Comparison of ENCODE assay signal across 17 mouse cellular contexts in genomic region chr19:47416161-47416560, GRCm38 (mm10). TPM values are rescaled to one million over a fixed set of nuclear protein-coding genes. Genes with fewer than 3 reads are reported as not detected.
DNase-seq lines count a peak whose midpoint lies in the region; ATAC-seq lines count a peak whose summit lies in the region.
"Had no signal": no experiment of that assay in that cellular context is flagged by ENCODE, and none has a peak within 500 bp of the region (broad histone marks: within the 10 kb centered on the region; RNA-seq: fewer than 3 reads in every experiment).

No protein-coding gene starts in this region.

- H3K27me3 ChIP-seq in embryonic facial prominence, embryonic 14.5 days (replicated peaks; ENCODE audit: control insufficient read depth, insufficient read depth, low read length), result no peaks in the 10 kb centered on the region
- H3K27me3 ChIP-seq in embryonic facial prominence, embryonic 10.5 days (replicated peaks; ENCODE audit: low read depth, poor library complexity, severe bottlenecking), result no peaks in the 10 kb centered on the region
- H3K27me3 ChIP-seq in kidney, embryonic 15.5 days, result no peaks in the 10 kb centered on the region
- no peaks in the 10 kb centered on the region for H3K27me3 ChIP-seq in limb, embryonic 15.5 days
- H3K27me3 ChIP-seq: embryonic facial prominence, embryonic 13.5 days; forebrain, embryonic 12.5 days; neural tube, embryonic 15.5 days had no signal

- no peak overlapping the region for H3K4me3 ChIP-seq in embryonic facial prominence, embryonic 14.5 days (ENCODE audit: low read depth, low read length)
- no peak overlapping the region for H3K4me3 ChIP-seq in embryonic facial prominence, embryonic 10.5 days
- H3K4me3 ChIP-seq in kidney, embryonic 15.5 days (replicated peaks), result no peak overlapping the region
- H3K4me3 ChIP-seq in limb, embryonic 15.5 days, result no peak overlapping the region
- H3K4me3 ChIP-seq: embryonic facial prominence, embryonic 13.5 days; forebrain, embryonic 12.5 days; hindbrain, embryonic 10.5 days; neural tube, embryonic 15.5 days had no signal

- no peak overlapping the region for H3K4me2 ChIP-seq in embryonic facial prominence, embryonic 14.5 days (ENCODE audit: low read depth, low read length)
- H3K4me2 ChIP-seq in kidney, embryonic 15.5 days, result no peak overlapping the region
- H3K4me2 ChIP-seq in limb, embryonic 15.5 days, result no peak overlapping the region
- H3K4me2 ChIP-seq: embryonic facial prominence, embryonic 13.5 days; forebrain, embryonic 12.5 days; midbrain, embryonic 11.5 days; neural tube, embryonic 15.5 days had no signal

- H3K27ac ChIP-seq in embryonic facial prominence, embryonic 14.5 days (replicated peaks; ENCODE audit: low read depth, low read length), result no peak overlapping the region
- no peak overlapping the region for H3K27ac ChIP-seq in embryonic facial prominence, embryonic 10.5 days (replicated peaks)
- no peak overlapping the region for H3K27ac ChIP-seq in kidney, embryonic 15.5 days
- H3K27ac ChIP-seq in limb, embryonic 15.5 days, result peak overlapping the region; percentile 59; the same call in 1 of the 2 replicates
- H3K27ac ChIP-seq: embryonic facial prominence, embryonic 13.5 days; forebrain, embryonic 12.5 days; hindbrain, embryonic 10.5 days; neural tube, embryonic 15.5 days had no signal

- no peaks in the 10 kb centered on the region for H3K36me3 ChIP-seq in embryonic facial prominence, embryonic 14.5 days (ENCODE audit: control insufficient read depth, insufficient read depth, low read length)
- 0 out of 2 replicates have a peak, but pooled peaks cover 4% of the 10 kb centered on the region for H3K36me3 ChIP-seq in embryonic facial prominence, embryonic 10.5 days (replicated peaks)
- no peaks in the 10 kb centered on the region for H3K36me3 ChIP-seq in kidney, embryonic 15.5 days
- H3K36me3 ChIP-seq in limb, embryonic 15.5 days, result no peaks in the 10 kb centered on the region
- H3K36me3 ChIP-seq: forebrain, embryonic 12.5 days; neural tube, embryonic 15.5 days had no signal

- peaks cover 21% of the 10 kb centered on the region for H3K4me1 ChIP-seq in embryonic facial prominence, embryonic 14.5 days (ENCODE audit: control insufficient read depth, insufficient read depth, low read length)
- peaks cover 33% of the 10 kb centered on the region for H3K4me1 ChIP-seq in embryonic facial prominence, embryonic 10.5 days
- H3K4me1 ChIP-seq in kidney, embryonic 15.5 days, result peaks cover 50% of the 10 kb centered on the region
- peaks cover 62% of the 10 kb centered on the region for H3K4me1 ChIP-seq in limb, embryonic 15.5 days

- no peak overlapping the region for H3K9ac ChIP-seq in embryonic facial prominence, embryonic 14.5 days (ENCODE audit: low read depth, low read length)
- no peak overlapping the region for H3K9ac ChIP-seq in kidney, embryonic 15.5 days
- no peak overlapping the region for H3K9ac ChIP-seq in limb, embryonic 15.5 days
- H3K9ac ChIP-seq: embryonic facial prominence, embryonic 13.5 days; forebrain, embryonic 12.5 days; liver, postnatal 0 days; neural tube, embryonic 15.5 days had no signal

- peak; percentile 61 for DNase-seq in embryonic facial prominence, embryonic 14.5 days (ENCODE audit: low spot score)
- DNase-seq in embryonic facial prominence, embryonic 10.5 days (ENCODE audit: low spot score), result no peak
- DNase-seq in kidney, postnatal 36 days, result peak; percentile 31 to 38
- peak; percentile 68 for DNase-seq in ES-CJ7 (ENCODE audit: low read depth, low spot score)
- DNase-seq in cerebellum, adult 8-10 months, result no peak
- DNase-seq: cerebellum, adult 18-20 months; liver, postnatal 0 days; lung, postnatal 4 days; thymus, adult 18-20 months had no signal

- peak; percentile 72 for ATAC-seq in embryonic facial prominence, embryonic 14.5 days (ENCODE audit: low read depth)
- no peak for ATAC-seq in kidney, embryonic 15.5 days (replicated peaks; ENCODE audit: low FRiP score)
- ATAC-seq in limb, embryonic 15.5 days (ENCODE audit: insufficient number of reproducible peaks, low FRiP score, low TSS enrichment, low read depth), result no peak
- ATAC-seq: inflammation-experienced regulatory T-cells, adult 6 months; liver, postnatal 0 days had no signal

- WGBS in embryonic facial prominence, embryonic 14.5 days, result 77% methylated on average over 12 of the region's 12 CpGs
- WGBS in embryonic facial prominence, embryonic 10.5 days, result 91% methylated on average over 12 of the region's 12 CpGs
- 85% methylated on average over 12 of the region's 12 CpGs for WGBS in kidney, embryonic 15.5 days
- WGBS in limb, embryonic 15.5 days, result 78% methylated on average over 12 of the region's 12 CpGs

- H3K9me3 ChIP-seq in embryonic facial prominence, embryonic 14.5 days (ENCODE audit: control insufficient read depth, low read length), result no peaks in the 10 kb centered on the region
- no peaks in the 10 kb centered on the region for H3K9me3 ChIP-seq in embryonic facial prominence, embryonic 10.5 days
- H3K9me3 ChIP-seq in kidney, embryonic 15.5 days (replicated peaks), result no peaks in the 10 kb centered on the region
- H3K9me3 ChIP-seq in limb, embryonic 15.5 days, result no peaks in the 10 kb centered on the region
- H3K9me3 ChIP-seq: embryonic facial prominence, embryonic 13.5 days; forebrain, embryonic 12.5 days; hindbrain, embryonic 10.5 days; neural tube, embryonic 15.5 days had no signal

RNA-seq across cellular contexts. Expression of gene Sh3pxd2a, which starts 48.0 kb away (rescaled TPM):
- polyA plus RNA-seq in embryonic facial prominence, embryonic 14.5 days (2014; fragmentation: Nextera tagmentation; extraction: Ambion mirVana), result 19.5 and 20.3 TPM in 2 replicates
- polyA plus RNA-seq in embryonic facial prominence, embryonic 10.5 days (2016; fragmentation: Nextera tagmentation; extraction: Ambion mirVana), result 2.6 and 2.9 TPM in 2 replicates
- 5.5 and 6.4 TPM in 2 replicates for polyA plus RNA-seq in kidney, embryonic 15.5 days (2015; fragmentation: Nextera tagmentation; extraction: Ambion mirVana)
- 12.2 and 12.4 TPM in 2 replicates for polyA plus RNA-seq in limb, embryonic 15.5 days (2015; fragmentation: Nextera tagmentation; extraction: Ambion mirVana)

Comparison
In these comparisons a context has a peak if more than half of its experiments do, and no peak if none do; other contexts are left out.
1. DNase-seq: peak in embryonic facial prominence, embryonic 14.5 days (single experiment), kidney, postnatal 36 days (2 of 2) and ES-CJ7 (single experiment); none in embryonic facial prominence, embryonic 10.5 days (single experiment) and cerebellum, adult 8-10 months (single experiment).